Mouse (Mus musculus): ENCODE results near the gene Gatad2b. TPM values are rescaled to one million over a fixed set of nuclear protein-coding genes. Genes with fewer than 3 reads are reported as not detected.

Gene Gatad2b
- 58.7 TPM for polyA plus RNA-seq (2014; fragmentation: Illumina TruSeq; extraction: RNeasy Lipid Tissue Mini Kit (QIAGEN cat#74804); ENCODE audit: low read depth, low replicate concordance)

DNA sequence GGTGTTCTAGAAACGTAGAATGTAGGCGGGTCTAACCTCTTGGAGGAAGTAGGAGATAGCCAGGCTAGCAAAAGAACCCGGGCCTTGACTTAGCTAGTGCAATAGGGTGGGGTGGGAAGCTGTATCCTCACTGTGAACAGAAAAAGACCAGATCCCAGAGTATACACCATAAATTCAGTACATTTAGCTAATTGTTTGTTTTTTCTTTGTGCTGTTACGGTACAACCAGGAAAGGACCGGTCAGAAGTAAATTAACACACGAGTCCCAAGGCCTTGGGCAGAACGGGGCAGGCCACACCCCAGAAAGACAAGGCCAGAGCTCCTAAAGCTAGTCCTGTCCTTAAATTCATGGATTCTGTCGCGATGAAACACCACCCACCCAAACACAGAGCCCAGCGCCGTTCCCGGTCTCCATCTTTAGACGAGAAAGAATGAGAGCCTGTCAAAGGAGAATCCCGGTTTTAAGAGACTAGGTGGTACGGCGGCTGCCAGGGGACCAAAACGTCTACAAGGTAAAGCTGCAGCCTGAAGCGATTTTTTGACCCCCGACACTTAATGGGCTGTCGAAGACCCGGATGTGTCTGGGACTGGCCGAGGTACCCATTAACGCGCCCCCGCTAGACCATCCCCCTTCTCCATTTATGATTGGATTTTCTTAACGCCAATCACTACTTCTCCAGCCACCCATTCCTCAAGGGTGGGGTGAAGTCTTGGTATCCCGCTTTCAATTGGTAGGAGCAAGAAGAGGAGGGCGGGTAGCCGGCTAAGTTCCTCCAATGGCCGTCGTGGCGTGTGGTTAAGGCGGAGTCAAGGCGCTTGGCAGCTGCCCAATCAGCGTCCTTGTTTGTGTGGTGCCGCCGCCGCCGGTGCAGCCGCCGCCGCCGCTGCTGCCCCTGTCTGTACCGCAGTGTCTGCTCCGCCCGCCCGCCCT lies at the start of gene Gatad2b:
Gene Gatad2b (plus strand): TSS at position 834 of the 931 bp plus-strand sequence.

DNA sequence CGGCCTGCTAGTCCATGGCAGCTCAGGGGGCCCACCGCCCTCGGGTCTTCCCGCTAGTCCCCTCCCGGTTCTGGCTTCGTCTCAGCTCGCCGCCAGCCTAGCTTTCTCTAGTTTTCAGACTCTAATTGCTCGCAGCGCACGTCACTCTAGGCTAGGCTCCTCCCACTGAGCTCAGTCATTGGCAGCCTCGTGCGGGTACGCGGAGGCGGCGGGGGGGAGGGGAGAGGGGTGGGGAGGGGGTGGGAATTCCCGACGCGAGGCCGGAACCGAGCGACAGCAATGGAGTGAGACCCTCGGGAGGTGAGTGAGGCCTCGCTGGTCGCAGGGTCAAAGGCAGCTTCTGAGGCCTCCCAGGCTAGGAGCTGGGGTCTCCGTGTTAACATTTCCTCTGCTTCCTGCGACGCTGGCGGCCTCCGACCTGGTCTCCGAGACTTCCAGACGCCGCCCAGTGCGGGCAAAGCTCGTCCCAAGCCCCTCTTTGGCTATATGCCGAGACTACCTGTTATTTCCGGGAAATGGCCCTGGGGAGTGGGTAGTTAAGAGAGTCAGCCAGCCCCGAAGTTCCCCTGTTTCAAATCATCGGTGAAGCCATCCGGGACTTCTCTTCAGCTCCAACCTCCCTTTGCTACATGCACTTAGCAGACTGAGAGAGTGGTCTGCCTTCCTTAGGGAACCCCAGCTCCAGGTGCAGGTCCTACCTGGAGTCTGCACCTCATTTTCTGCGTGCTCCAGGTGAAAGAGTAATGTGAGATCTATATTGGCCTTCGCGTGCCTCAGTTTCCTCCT lies 44.8 kb upstream of the Gatad2b start, which contains the start of gene Slc39a1:
Gene Slc39a1 (plus strand): TSS at position 213 of the 786 bp plus-strand sequence.

DNA sequence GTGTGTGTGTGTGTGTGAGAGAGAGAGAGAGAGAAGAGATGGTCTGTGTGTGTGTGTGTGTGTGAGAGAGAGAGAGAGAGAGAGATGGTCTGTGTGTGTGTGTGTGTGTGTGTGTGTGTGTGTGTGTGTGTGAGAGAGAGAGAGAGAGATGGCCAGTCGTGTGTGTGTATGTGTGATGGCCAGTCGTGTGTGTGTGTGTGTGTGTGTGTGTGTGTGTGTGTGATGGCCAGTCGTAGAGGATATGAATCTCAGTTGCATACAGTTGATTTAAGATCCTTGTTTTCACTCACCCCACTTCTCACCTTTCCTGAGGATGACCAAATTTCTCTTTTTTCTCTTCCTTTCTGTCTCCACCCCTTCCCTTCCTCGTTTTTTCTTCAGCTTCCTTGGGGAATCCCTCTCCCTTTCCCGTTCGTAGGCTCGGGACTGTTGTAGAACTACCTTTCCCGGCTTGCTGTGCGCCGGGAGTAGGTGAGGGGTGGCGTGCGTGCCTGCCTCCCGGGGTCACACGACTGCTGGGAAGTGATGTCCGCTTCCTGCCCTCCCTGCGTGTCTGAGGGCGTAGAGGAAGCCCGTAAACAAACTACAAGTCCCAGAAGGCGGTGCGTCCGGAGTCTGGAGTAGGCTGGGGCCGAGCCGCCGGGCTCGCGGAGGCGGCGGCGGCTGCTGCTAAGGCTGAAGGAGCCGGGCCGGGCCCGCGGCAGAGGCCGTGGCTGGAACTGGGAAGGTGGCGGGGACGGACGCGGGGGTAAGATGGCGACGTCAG lies 39.1 kb upstream of the Gatad2b start, which contains the start of gene Crtc2:
Gene Crtc2 (plus strand): TSS at position 511 of the 766 bp plus-strand sequence.

DNA sequence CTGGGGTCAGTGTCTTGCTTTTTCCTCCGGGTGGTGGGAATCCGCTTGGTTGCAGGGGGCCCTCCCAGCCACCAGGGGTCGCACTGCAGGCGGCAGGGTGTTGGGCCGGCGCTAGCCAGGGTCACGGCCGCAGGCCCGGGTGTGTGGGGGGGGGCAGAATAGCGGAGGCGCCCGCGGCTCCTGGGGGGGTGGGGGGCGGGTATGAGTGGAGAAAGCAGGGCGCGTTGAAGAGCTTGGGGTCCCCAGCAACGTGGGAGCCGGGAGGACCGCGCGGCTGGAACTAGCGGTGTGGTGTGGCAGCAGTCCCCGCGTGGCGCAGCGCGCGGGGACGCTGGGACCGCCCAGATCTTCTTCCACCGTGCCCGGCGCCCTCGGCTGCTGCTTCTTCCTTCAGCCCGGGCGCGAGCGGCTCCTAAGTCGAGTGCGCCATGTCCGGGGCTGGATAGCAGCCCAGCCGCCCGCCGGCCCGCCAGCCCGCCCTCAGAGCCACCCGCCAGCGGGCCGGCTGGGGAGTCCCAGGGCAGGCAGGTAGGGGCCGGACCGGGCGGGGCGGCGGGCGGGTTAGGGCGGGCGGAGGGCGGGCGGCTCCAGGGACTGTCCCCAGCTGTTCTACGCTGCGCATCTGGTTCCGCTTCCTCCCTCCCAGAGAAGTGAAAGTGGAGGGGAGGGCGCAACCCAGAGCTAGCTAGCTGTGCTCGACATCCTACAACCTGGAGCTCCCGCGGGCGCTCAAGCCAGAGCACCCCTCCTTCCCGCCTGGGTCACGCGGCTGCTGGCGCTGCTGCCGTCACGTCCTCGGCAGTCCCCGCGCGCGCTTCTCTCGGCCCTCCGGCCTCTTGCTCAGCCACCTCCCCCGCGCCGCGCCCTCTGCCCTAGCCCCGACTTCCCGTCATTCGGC lies 27.7 kb upstream of the Gatad2b start, which contains the start of gene Dennd4b:
Gene Dennd4b (plus strand): TSS at position 152 of the 898 bp plus-strand sequence.

DNA sequence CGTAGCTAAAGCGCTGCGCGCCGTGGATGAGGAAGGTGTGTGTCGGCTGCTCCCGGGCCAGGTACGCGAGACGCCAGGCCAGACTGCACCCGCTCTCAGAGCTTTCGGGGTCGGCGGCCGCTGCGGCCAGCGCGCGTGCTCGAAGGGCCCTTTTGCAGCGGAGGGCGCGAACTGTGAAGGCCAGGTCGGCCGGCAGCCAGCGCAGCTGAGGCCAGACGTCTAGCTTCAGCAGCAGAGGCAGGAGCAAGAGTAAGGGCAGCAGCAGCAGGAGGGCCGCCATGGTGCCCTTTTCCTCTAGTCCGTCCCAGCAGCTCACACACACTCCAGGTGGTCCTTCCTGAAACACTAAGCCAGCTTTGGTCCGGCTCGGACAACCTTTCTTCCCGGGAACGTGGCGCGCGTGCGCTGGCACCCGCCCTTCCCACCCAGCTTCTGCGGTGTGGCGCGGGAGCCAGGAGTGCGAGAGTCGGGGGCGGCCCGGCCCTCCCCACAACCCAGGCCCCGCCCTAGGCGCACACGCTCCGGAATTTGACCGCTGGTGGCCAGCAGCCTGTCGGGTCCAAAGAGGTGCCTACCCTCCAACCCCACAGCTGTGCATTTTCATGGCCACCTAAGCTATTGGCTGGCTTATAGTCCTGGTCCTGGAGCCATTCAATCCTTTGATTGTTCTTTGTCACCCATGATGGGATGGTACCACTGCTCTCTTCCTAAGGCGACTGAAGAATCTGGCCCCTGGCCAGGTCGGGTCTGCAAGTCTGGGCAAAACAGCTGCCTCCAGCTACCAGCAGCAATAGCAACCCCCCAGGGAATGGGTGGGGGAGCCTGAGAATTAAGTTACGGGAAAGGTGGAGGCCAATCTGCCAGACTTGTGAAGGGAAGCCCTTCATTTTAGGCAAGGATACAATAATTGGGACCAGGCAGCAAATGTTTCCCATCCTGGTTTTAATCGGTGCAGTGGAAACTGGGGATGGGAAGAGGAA lies 96.8 kb downstream of the Gatad2b start, which contains the start of gene Slc27a3:
Gene Slc27a3 (minus strand): TSS at position 428 of the 980 bp plus-strand sequence.

Other genes starting within 250 kb of the Gatad2b start
- gene 4933434E20Rik, start 241.5 kb upstream of the Gatad2b start, polyA plus RNA-seq (2014; fragmentation: Illumina TruSeq; extraction: RNeasy Lipid Tissue Mini Kit (QIAGEN cat#74804); ENCODE audit: low read depth, low replicate concordance) = 123 TPM
- gene Ubap2l, start 240.6 kb upstream of the Gatad2b start, polyA plus RNA-seq (2014; fragmentation: Illumina TruSeq; extraction: RNeasy Lipid Tissue Mini Kit (QIAGEN cat#74804); ENCODE audit: low read depth, low replicate concordance) = 111 TPM
- 243 TPM for gene Tpm3, start 220.5 kb upstream of the Gatad2b start, polyA plus RNA-seq (2014; fragmentation: Illumina TruSeq; extraction: RNeasy Lipid Tissue Mini Kit (QIAGEN cat#74804); ENCODE audit: low read depth, low replicate concordance)
- gene Nup210l, start 189.0 kb upstream of the Gatad2b start, polyA plus RNA-seq (2014; fragmentation: Illumina TruSeq; extraction: RNeasy Lipid Tissue Mini Kit (QIAGEN cat#74804); ENCODE audit: low read depth, low replicate concordance) = 0.87 TPM
- gene Rps27, start 79.5 kb upstream of the Gatad2b start, polyA plus RNA-seq (2014; fragmentation: Illumina TruSeq; extraction: RNeasy Lipid Tissue Mini Kit (QIAGEN cat#74804); ENCODE audit: low read depth, low replicate concordance) = 1,166 TPM
- 12.6 TPM for gene Rab13, start 79.5 kb upstream of the Gatad2b start, polyA plus RNA-seq (2014; fragmentation: Illumina TruSeq; extraction: RNeasy Lipid Tissue Mini Kit (QIAGEN cat#74804); ENCODE audit: low read depth, low replicate concordance)
- gene Jtb, start 61.6 kb upstream of the Gatad2b start, polyA plus RNA-seq (2014; fragmentation: Illumina TruSeq; extraction: RNeasy Lipid Tissue Mini Kit (QIAGEN cat#74804); ENCODE audit: low read depth, low replicate concordance) = 140 TPM
- 0.70 TPM for gene Creb3l4, start 49.7 kb upstream of the Gatad2b start, polyA plus RNA-seq (2014; fragmentation: Illumina TruSeq; extraction: RNeasy Lipid Tissue Mini Kit (QIAGEN cat#74804); ENCODE audit: low read depth, low replicate concordance)
- 118 TPM for gene Slc39a1, start 45.0 kb upstream of the Gatad2b start, polyA plus RNA-seq (2014; fragmentation: Illumina TruSeq; extraction: RNeasy Lipid Tissue Mini Kit (QIAGEN cat#74804); ENCODE audit: low read depth, low replicate concordance)
- gene Crtc2, start 39.0 kb upstream of the Gatad2b start, polyA plus RNA-seq (2014; fragmentation: Illumina TruSeq; extraction: RNeasy Lipid Tissue Mini Kit (QIAGEN cat#74804); ENCODE audit: low read depth, low replicate concordance) = 9.7 TPM
- gene Dennd4b, start 28.0 kb upstream of the Gatad2b start, polyA plus RNA-seq (2014; fragmentation: Illumina TruSeq; extraction: RNeasy Lipid Tissue Mini Kit (QIAGEN cat#74804); ENCODE audit: low read depth, low replicate concordance) = 0.99 TPM
- 1.7 TPM for gene Slc27a3, start 96.8 kb downstream of the Gatad2b start, polyA plus RNA-seq (2014; fragmentation: Illumina TruSeq; extraction: RNeasy Lipid Tissue Mini Kit (QIAGEN cat#74804); ENCODE audit: low read depth, low replicate concordance)
- 32.7 TPM for gene Ints3, start 140.4 kb downstream of the Gatad2b start, polyA plus RNA-seq (2014; fragmentation: Illumina TruSeq; extraction: RNeasy Lipid Tissue Mini Kit (QIAGEN cat#74804); ENCODE audit: low read depth, low replicate concordance)
- 159 TPM for gene Npr1, start 172.7 kb downstream of the Gatad2b start, polyA plus RNA-seq (2014; fragmentation: Illumina TruSeq; extraction: RNeasy Lipid Tissue Mini Kit (QIAGEN cat#74804); ENCODE audit: low read depth, low replicate concordance)
- 73.4 TPM for gene Ilf2, start 182.9 kb downstream of the Gatad2b start, polyA plus RNA-seq (2014; fragmentation: Illumina TruSeq; extraction: RNeasy Lipid Tissue Mini Kit (QIAGEN cat#74804); ENCODE audit: low read depth, low replicate concordance)
- gene Snapin, start 197.9 kb downstream of the Gatad2b start, polyA plus RNA-seq (2014; fragmentation: Illumina TruSeq; extraction: RNeasy Lipid Tissue Mini Kit (QIAGEN cat#74804); ENCODE audit: low read depth, low replicate concordance) = 156 TPM
- gene Chtop, start 216.3 kb downstream of the Gatad2b start, polyA plus RNA-seq (2014; fragmentation: Illumina TruSeq; extraction: RNeasy Lipid Tissue Mini Kit (QIAGEN cat#74804); ENCODE audit: low read depth, low replicate concordance) = 164 TPM
- gene S100a1, start 221.2 kb downstream of the Gatad2b start, polyA plus RNA-seq (2014; fragmentation: Illumina TruSeq; extraction: RNeasy Lipid Tissue Mini Kit (QIAGEN cat#74804); ENCODE audit: low read depth, low replicate concordance) = 54.6 TPM
- gene S100a13, start 221.3 kb downstream of the Gatad2b start, polyA plus RNA-seq (2014; fragmentation: Illumina TruSeq; extraction: RNeasy Lipid Tissue Mini Kit (QIAGEN cat#74804); ENCODE audit: low read depth, low replicate concordance) = 14.9 TPM
- not detected for gene S100a14, start 233.7 kb downstream of the Gatad2b start, polyA plus RNA-seq (2014; fragmentation: Illumina TruSeq; extraction: RNeasy Lipid Tissue Mini Kit (QIAGEN cat#74804); ENCODE audit: low read depth, low replicate concordance)
- 41.3 TPM for gene S100a16, start 244.1 kb downstream of the Gatad2b start, polyA plus RNA-seq (2014; fragmentation: Illumina TruSeq; extraction: RNeasy Lipid Tissue Mini Kit (QIAGEN cat#74804); ENCODE audit: low read depth, low replicate concordance)

All from adrenal gland, adult 10 weeks (tissue).